Mouse (Mus musculus) hindbrain, embryonic 13.5 days (tissue): ENCODE data around the gene Lamc2. TPM values are rescaled to one million over a fixed set of nuclear protein-coding genes. Genes with fewer than 3 reads are reported as not detected.

ENCODE experiments used
- ATAC-seq: fragments of 200-750 bp; cut with Nextera tagmentation; 2 replicates; pipeline ENCODE4 v1.8.0; 2017; ENCODE audit warnings: moderate TSS enrichment; ENCODE audit not compliant: low FRiP score
- H3K27ac ChIP-seq: fragments of 300-500 bp; sonication (generic); 2 replicates; pipeline ENCODE4 v1.5.1; 2015; ENCODE audit warnings: inconsistent platforms, mild to moderate bottlenecking, moderate library complexity
- H3K27me3 ChIP-seq: fragments of 300-500 bp; sonication (generic); 2 replicates; pipeline ENCODE4 v1.6.1; 2015; ENCODE audit warnings: mild to moderate bottlenecking, inconsistent platforms
- H3K36me3 ChIP-seq: fragments of 300-500 bp; sonication (generic); 2 replicates; pipeline ENCODE4 v1.6.1; 2015; ENCODE audit warnings: mild to moderate bottlenecking, inconsistent platforms
- H3K4me1 ChIP-seq: fragments of 300-500 bp; sonication (generic); replicated peaks from 2 replicates; pipeline ENCODE4 v1.6.1; 2015; ENCODE audit warnings: inconsistent platforms
- H3K4me2 ChIP-seq: fragments of 300-500 bp; sonication (generic); 2 replicates; pipeline ENCODE4 v1.6.1; 2015; ENCODE audit warnings: inconsistent platforms, mild to moderate bottlenecking, moderate library complexity
- H3K4me3 ChIP-seq: fragments of 300-500 bp; sonication (generic); 2 replicates; pipeline ENCODE4 v1.5.1; 2015; ENCODE audit warnings: mild to moderate bottlenecking, inconsistent platforms
- H3K9ac ChIP-seq: fragments of 300-500 bp; sonication (generic); 2 replicates; pipeline ENCODE4 v1.6.1; 2015; ENCODE audit warnings: mild to moderate bottlenecking, inconsistent platforms
- H3K9me3 ChIP-seq: fragments of 300-500 bp; sonication (generic); 2 replicates; pipeline ENCODE4 v1.6.1; 2016; ENCODE audit warnings: inconsistent platforms
- WGBS: fragments of 180-500 bp; shearing (Covaris S2); methylation state at CpG from one replicate; pipeline ENCODE4 v1.1.7; 2015; 5-methylcytosine and 5-hydroxymethylcytosine counted together
- polyA plus RNA-seq: library from polyadenylated mRNA; unstranded; fragments of >200 nt; fragmentation: Nextera tagmentation; extraction: Ambion mirVana; gene quantifications from 2 replicates; pipeline ENCODE4 v1.2.1, GENCODE M21; 2015

Gene Lamc2
- polyA plus RNA-seq, 1 experiment from 2014 or later = 0.84 TPM

DNA sequence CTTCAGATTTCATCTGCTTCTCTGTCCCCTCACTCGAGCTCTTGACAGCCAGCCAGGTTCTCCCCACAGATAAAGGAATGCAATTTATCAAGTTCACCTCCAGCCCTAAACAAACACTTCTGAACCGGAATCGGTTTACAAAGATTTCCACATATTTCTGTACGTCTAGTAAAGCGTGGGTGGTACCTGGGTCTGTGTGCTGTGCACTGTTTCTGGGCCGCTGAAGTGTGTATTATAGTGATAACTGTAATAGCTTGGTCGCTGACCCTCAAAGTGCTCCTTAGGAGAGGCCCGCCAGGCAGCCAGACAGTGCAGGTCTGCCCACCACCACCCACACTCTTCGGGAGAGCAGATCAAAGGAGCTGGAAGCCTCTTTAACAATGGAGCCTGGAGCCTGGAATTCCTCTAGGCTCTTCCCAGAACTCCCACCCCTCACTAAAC lies 13.9 kb downstream of the Lamc2 start:
- WGBS = 28% methylated on average over 9 of the region's 9 CpGs
- Histone ChIP-seq H3K4me1 (peaks cover 16% of the 10 kb centered on the region; the same call in 1 of the 2 replicates), H3K27ac (no peak overlapping the region), H3K4me2 (no peak overlapping the region), H3K4me3 (no peak overlapping the region), H3K9me3 (no peaks in the 10 kb centered on the region), H3K9ac (no peak overlapping the region), H3K36me3 (no peaks in the 10 kb centered on the region), H3K27me3 (no peaks in the 10 kb centered on the region)
- no peak for ATAC-seq

GRCm38 (mm10) chr1:153171011-153171410 lies 15.2 kb downstream of the Lamc2 start:
- H3K9ac ChIP-seq = no peak overlapping the region

GRCm38 (mm10) chr1:153168293-153168692 lies 18.0 kb downstream of the Lamc2 start:
- Histone ChIP-seq H3K27ac (no peak overlapping the region), H3K27me3 (no peaks in the 10 kb centered on the region), H3K36me3 (no peaks in the 10 kb centered on the region), H3K9ac (no peak overlapping the region), H3K4me2 (no peak overlapping the region), H3K9me3 (no peaks in the 10 kb centered on the region), H3K4me3 (no peak overlapping the region), H3K4me1 (peaks cover 13% of the 10 kb centered on the region; the same call in 1 of the 2 replicates)
- ATAC-seq = no peak
- WGBS = 75% methylated on average over 5 of the region's 5 CpGs

More at GRCm38 (mm10) chr1:153171011-153171410, 15.2 kb downstream of the Lamc2 start:
- Histone ChIP-seq H3K4me2 (no peak overlapping the region), H3K4me1 (peaks cover 16% of the 10 kb centered on the region; the same call in 1 of the 2 replicates), H3K27me3 (no peaks in the 10 kb centered on the region), H3K36me3 (no peaks in the 10 kb centered on the region), H3K9me3 (no peaks in the 10 kb centered on the region), H3K27ac (no peak overlapping the region), H3K4me3 (no peak overlapping the region)
- no peak for ATAC-seq
- 80% methylated on average over 10 of the region's 10 CpGs for WGBS

GRCm38 (mm10) chr1:153163831-153164230 lies 22.4 kb downstream of the Lamc2 start:
- Histone ChIP-seq H3K4me1 (no peaks in the 10 kb centered on the region), H3K36me3 (no peaks in the 10 kb centered on the region), H3K27ac (no peak overlapping the region), H3K4me3 (no peak overlapping the region), H3K4me2 (no peak overlapping the region), H3K27me3 (no peaks in the 10 kb centered on the region), H3K9ac (no peak overlapping the region), H3K9me3 (no peaks in the 10 kb centered on the region)
- 75% methylated on average over 3 of the region's 3 CpGs for WGBS
- no peak for ATAC-seq

DNA sequence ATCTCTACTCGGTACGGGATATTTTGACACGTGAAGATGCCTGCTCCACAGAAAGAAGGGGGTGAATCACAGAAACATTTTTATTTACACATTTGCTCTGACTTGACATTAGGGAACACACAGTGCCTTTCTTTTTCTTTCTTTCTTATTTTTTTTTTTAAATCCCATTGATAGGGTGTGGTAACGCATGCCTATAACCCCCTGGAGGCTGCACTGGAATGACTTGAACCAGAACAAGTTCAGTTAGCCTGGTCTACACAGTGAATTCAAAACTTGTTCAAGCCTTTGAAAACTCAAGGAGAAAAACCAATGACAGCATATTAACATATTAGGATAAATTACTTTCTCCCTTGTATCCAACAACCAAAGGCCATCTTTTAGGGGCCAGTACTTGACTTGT lies 27.1 kb downstream of the Lamc2 start:
- peaks cover 2% of the 10 kb centered on the region; the same call in 1 of the 2 replicates for H3K4me1 ChIP-seq
- 93% methylated on average over 4 of the region's 4 CpGs for WGBS
- no peak overlapping the region for H3K4me3 ChIP-seq
- ATAC-seq = no peak
- H3K36me3 ChIP-seq = no peaks in the 10 kb centered on the region
- H3K4me2 ChIP-seq = no peak overlapping the region
- H3K27me3 ChIP-seq = no peaks in the 10 kb centered on the region
- no peak overlapping the region for H3K27ac ChIP-seq
- H3K9ac ChIP-seq = no peak overlapping the region
- H3K9me3 ChIP-seq = no peaks in the 10 kb centered on the region

- Histone ChIP-seq H3K4me3 (no peak overlapping the region), H3K9ac (no peak overlapping the region), H3K4me1 (peaks cover 17% of the 10 kb centered on the region), H3K36me3 (no peaks in the 10 kb centered on the region), H3K27ac (no peak overlapping the region), H3K4me2 (no peak overlapping the region), H3K9me3 (no peaks in the 10 kb centered on the region), H3K27me3 (no peaks in the 10 kb centered on the region)
- WGBS = 81% methylated on average over 5 of the region's 5 CpGs
- no peak for ATAC-seq
Observed at GRCm38 (mm10) chr1:153157021-153157623, 29.1 kb downstream of the Lamc2 start.

DNA sequence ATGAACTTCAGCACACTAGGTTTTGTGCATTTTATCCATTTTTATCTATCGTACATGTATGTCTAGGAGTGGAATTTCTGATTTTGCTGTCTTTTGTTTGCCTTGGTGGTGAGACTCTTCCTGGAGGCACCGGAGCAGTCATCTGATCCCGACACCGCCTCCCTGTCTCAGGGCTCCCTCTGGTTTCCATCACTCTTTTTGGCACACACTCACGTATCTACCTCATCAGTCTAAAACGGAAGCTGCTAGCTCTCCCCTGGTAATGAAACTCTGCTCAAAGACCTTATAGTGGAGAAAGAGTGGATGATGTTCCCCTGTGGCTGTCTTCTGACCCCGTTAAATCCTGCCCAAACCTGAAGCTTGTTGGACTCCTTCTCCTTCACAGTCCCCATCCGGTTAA lies 30.9 kb downstream of the Lamc2 start:
- no peak overlapping the region for H3K27ac ChIP-seq
- no peak overlapping the region for H3K4me2 ChIP-seq
- H3K36me3 ChIP-seq = no peaks in the 10 kb centered on the region
- no peak overlapping the region for H3K4me3 ChIP-seq
- whole genome bisulfite sequencing = 88% methylated on average over 8 of the region's 8 CpGs
- H3K27me3 ChIP-seq = no peaks in the 10 kb centered on the region
- H3K9ac ChIP-seq = no peak overlapping the region
- ATAC-seq = no peak
- peaks cover 17% of the 10 kb centered on the region for H3K4me1 ChIP-seq
- no peaks in the 10 kb centered on the region for H3K9me3 ChIP-seq

DNA sequence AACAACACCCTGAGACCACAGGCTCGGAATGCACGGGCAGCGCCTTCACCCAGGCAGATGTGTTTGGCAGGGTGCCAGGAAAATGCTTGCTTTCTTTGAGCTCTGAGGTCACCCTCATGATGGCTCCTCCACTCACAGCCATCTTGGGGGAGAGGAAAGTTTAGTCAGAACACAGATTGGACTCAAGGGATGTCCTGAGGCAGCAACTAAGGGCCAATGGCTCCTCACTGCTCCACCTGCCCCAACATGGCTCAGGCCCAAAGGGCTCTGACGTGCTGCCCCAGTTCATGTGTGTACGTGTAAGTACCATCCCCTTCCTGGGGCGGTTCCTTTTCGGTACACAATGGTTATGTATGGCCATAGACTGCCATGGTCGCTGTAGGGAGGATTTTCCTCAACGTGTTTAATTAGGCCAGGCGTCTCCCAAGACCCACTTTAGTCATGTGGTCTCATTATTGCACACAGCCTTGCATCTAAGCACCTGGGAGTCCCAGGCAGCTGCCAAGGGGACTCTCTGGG lies 32.6 kb downstream of the Lamc2 start:
- no peaks in the 10 kb centered on the region for H3K36me3 ChIP-seq
- H3K4me2 ChIP-seq = no peak overlapping the region
- no peak overlapping the region for H3K9ac ChIP-seq
- WGBS = 59% methylated on average over 10 of the region's 10 CpGs
- H3K27ac ChIP-seq = peak overlapping the region; percentile 24; the same call in 1 of the 2 replicates
- H3K27me3 ChIP-seq = no peaks in the 10 kb centered on the region
- no peak overlapping the region for H3K4me3 ChIP-seq
- peaks cover 17% of the 10 kb centered on the region for H3K4me1 ChIP-seq
- peak; percentile 46; the same call in 1 of the 2 replicates for ATAC-seq
- H3K9me3 ChIP-seq = no peaks in the 10 kb centered on the region

DNA sequence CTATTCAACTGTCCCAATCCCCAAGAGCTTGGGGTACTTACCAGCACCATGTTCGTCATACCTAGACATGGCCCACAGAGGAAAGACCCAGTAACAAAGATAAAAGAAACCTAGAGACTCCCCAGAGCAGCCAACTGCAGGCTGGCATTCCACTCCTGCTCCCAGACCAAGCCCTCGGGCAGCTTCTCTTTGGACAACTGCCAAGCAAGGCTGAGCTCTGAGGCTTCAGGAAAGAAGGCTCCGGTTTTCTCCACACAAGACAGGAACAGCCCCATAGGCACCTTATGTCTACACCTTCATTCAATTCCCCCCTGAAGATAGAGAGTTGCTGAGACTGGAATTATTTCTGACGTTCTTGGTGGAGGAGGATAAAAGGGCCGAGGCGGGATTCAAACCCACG lies 33.7 kb downstream of the Lamc2 start:
- no peak overlapping the region for H3K27ac ChIP-seq
- H3K4me1 ChIP-seq = peaks cover 17% of the 10 kb centered on the region
- H3K9ac ChIP-seq = no peak overlapping the region
- no peak for ATAC-seq
- no peaks in the 10 kb centered on the region for H3K36me3 ChIP-seq
- 76% methylated on average over 7 of the region's 7 CpGs for WGBS
- no peak overlapping the region for H3K4me3 ChIP-seq
- no peaks in the 10 kb centered on the region for H3K9me3 ChIP-seq
- H3K4me2 ChIP-seq = no peak overlapping the region
- H3K27me3 ChIP-seq = no peaks in the 10 kb centered on the region

GRCm38 (mm10) chr1:153145791-153146190 lies 40.5 kb downstream of the Lamc2 start:
- WGBS = 82% methylated on average over 5 of the region's 5 CpGs

GRCm38 (mm10) chr1:153144021-153144420 lies 42.2 kb downstream of the Lamc2 start:
- no peak for ATAC-seq
- Histone ChIP-seq H3K4me3 (no peak overlapping the region), H3K9me3 (no peaks in the 10 kb centered on the region), H3K9ac (no peak overlapping the region), H3K4me1 (0 out of 2 replicates have a peak, but pooled peaks cover 3% of the 10 kb centered on the region), H3K4me2 (no peak overlapping the region), H3K27me3 (no peaks in the 10 kb centered on the region), H3K27ac (no peak overlapping the region), H3K36me3 (no peaks in the 10 kb centered on the region)
- whole genome bisulfite sequencing = 85% methylated on average over 11 of the region's 11 CpGs

More at GRCm38 (mm10) chr1:153145791-153146190, 40.5 kb downstream of the Lamc2 start:
- Histone ChIP-seq H3K36me3 (no peaks in the 10 kb centered on the region), H3K4me2 (no peak overlapping the region), H3K4me3 (no peak overlapping the region), H3K9ac (no peak overlapping the region), H3K9me3 (no peaks in the 10 kb centered on the region), H3K27me3 (no peaks in the 10 kb centered on the region), H3K27ac (no peak overlapping the region), H3K4me1 (0 out of 2 replicates have a peak, but pooled peaks cover 1% of the 10 kb centered on the region)
- ATAC-seq = no peak

GRCm38 (mm10) chr1:153140747-153141228 lies 45.5 kb downstream of the Lamc2 start:
- H3K27me3 ChIP-seq = no peaks in the 10 kb centered on the region
- no peaks in the 10 kb centered on the region for H3K36me3 ChIP-seq
- peaks cover 7% of the 10 kb centered on the region; the same call in 1 of the 2 replicates for H3K4me1 ChIP-seq
- H3K4me2 ChIP-seq = no peak overlapping the region
- no peaks in the 10 kb centered on the region for H3K9me3 ChIP-seq
- no peak overlapping the region for H3K27ac ChIP-seq
- no peak overlapping the region for H3K9ac ChIP-seq
- ATAC-seq = no peak
- H3K4me3 ChIP-seq = no peak overlapping the region
- 45% methylated on average over 8 of the region's 8 CpGs for WGBS

DNA sequence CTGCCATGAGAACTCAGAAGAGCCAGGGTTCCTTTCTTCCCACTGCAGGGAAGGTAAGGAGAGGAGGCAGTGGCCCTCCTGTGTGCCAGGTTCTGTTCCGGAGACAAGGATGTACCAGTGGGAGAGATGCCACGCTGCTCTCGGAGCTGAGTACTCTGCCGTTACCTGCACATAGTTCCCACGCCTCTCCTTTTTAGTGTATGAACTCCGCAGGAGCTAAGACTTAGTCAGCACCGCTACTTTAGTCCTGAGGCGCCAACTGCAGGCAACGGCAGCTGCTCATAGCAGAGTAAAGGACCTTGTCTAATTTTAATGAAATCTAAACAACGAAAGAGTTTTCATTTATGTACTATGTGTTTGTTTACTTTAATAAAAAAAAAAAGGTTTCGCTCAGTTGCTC lies 46.0 kb downstream of the Lamc2 start:
- WGBS = 85% methylated on average over 11 of the region's 11 CpGs
- Histone ChIP-seq H3K36me3 (no peaks in the 10 kb centered on the region), H3K27me3 (no peaks in the 10 kb centered on the region), H3K9ac (no peak overlapping the region), H3K4me2 (no peak overlapping the region), H3K4me1 (peaks cover 7% of the 10 kb centered on the region; the same call in 1 of the 2 replicates), H3K4me3 (no peak overlapping the region), H3K27ac (no peak overlapping the region), H3K9me3 (no peaks in the 10 kb centered on the region)
- ATAC-seq = no peak
